Mouse (Mus musculus) forebrain, embryonic 14.5 days (tissue): ENCODE results near the gene Fosb. TPM values are rescaled to one million over a fixed set of nuclear protein-coding genes. Genes with fewer than 3 reads are reported as not detected.

Experiments used
- ATAC-seq: fragments of 200-750 bp; cut with Nextera tagmentation; 2 replicates; pipeline ENCODE4 v1.8.0; 2017; ENCODE audit warnings: mild to moderate bottlenecking, moderate library complexity
- DNase-seq: peaks from one replicate; pipeline ENCODE4 v3.0.0-alpha.2; 2015; ENCODE audit warnings: low spot score
- H3K27ac ChIP-seq: fragments of 300-500 bp; sonication (generic); 2 replicates; pipeline ENCODE4 v1.5.1; 2014; ENCODE audit warnings: low read depth, mild to moderate bottlenecking, control low read depth, low read length, moderate library complexity
- H3K27me3 ChIP-seq: fragments of 300-500 bp; sonication (generic); replicated peaks from 2 replicates; pipeline ENCODE4 v1.6.1; 2014; ENCODE audit warnings: low read length, control low read depth, mixed read lengths; ENCODE audit not compliant: control insufficient read depth, insufficient read depth
- H3K36me3 ChIP-seq: fragments of 300-500 bp; sonication (generic); 2 replicates; pipeline ENCODE4 v1.6.1; 2014; ENCODE audit warnings: low read length, control low read depth; ENCODE audit not compliant: control insufficient read depth, insufficient read depth
- H3K4me1 ChIP-seq: fragments of 300-500 bp; sonication (generic); 2 replicates; pipeline ENCODE4 v1.6.1; 2014; ENCODE audit warnings: antibody characterized with exemption, low read length, control low read depth; ENCODE audit not compliant: control insufficient read depth, insufficient read depth
- H3K4me2 ChIP-seq: fragments of 300-500 bp; sonication (generic); 2 replicates; pipeline ENCODE4 v1.6.1; 2014; ENCODE audit warnings: mild to moderate bottlenecking, control low read depth, low read length
- H3K4me3 ChIP-seq: fragments of 300-500 bp; sonication (generic); 2 replicates; pipeline ENCODE4 v1.5.1; 2014; ENCODE audit warnings: low read depth, low read length, control low read depth
- H3K9ac ChIP-seq: fragments of 300-500 bp; sonication (generic); 2 replicates; pipeline ENCODE4 v1.6.1; 2014; ENCODE audit warnings: mild to moderate bottlenecking, low read length, control low read depth, moderate library complexity
- H3K9me3 ChIP-seq: fragments of 300-500 bp; sonication (generic); replicated peaks from 2 replicates; pipeline ENCODE4 v1.6.1; 2016; ENCODE audit warnings: low read length, control low read depth, mixed read lengths; ENCODE audit not compliant: control insufficient read depth
- WGBS: fragments of 180-500 bp; shearing (Covaris S2); extraction: QIAGEN DNeasy Blood & Tissue Kit; methylation state at CpG from one replicate; pipeline ENCODE4 v1.1.7; 2014; 5-methylcytosine and 5-hydroxymethylcytosine counted together
- polyA plus RNA-seq: library from polyadenylated mRNA; unstranded; fragments of >200 nt; fragmentation: Nextera tagmentation; extraction: Ambion mirVana; gene quantifications from 2 replicates; pipeline ENCODE4 v1.2.1, GENCODE M21; 2014

Fosb gene
- polyA plus RNA-seq, 1 experiment from 2014 or later: not detected

- Histone ChIP-seq H3K36me3 (no peaks in the 10 kb centered on the region), H3K9ac (no peak overlapping the region), H3K4me3 (no peak overlapping the region), H3K4me1 (peaks cover 8% of the 10 kb centered on the region), H3K9me3 (no peaks in the 10 kb centered on the region), H3K27me3 (0 out of 2 replicates have a peak, but pooled peaks cover 4% of the 10 kb centered on the region), H3K27ac (no peak overlapping the region), H3K4me2 (no peak overlapping the region)
- 42% methylated on average over 14 of the region's 14 CpGs for WGBS
- DNase-seq: no peak
- ATAC-seq: no peak
These were observed 6.8 kb upstream of the Fosb start for GRCm38 (mm10) chr7:19316451-19317161.

- no peaks in the 10 kb centered on the region for H3K9me3 ChIP-seq
- peaks cover 9% of the 10 kb centered on the region for H3K4me1 ChIP-seq
- H3K9ac ChIP-seq: no peak overlapping the region
- DNase-seq (no peak), ATAC-seq (no peak)
- H3K36me3 ChIP-seq: no peaks in the 10 kb centered on the region
- H3K27me3 ChIP-seq: 0 out of 2 replicates have a peak, but pooled peaks cover 4% of the 10 kb centered on the region
- WGBS: 52% methylated on average over 5 of the region's 5 CpGs
- no peak overlapping the region for H3K4me2 ChIP-seq
- H3K27ac ChIP-seq: no peak overlapping the region
- no peak overlapping the region for H3K4me3 ChIP-seq
These were observed 4.2 kb upstream of the Fosb start for GRCm38 (mm10) chr7:19314033-19314432.

GRCm38 (mm10) chr7:19311991-19312390 lies 2.1 kb upstream of the Fosb start:
- H3K4me3 ChIP-seq: no peak overlapping the region
- no peaks in the 10 kb centered on the region for H3K9me3 ChIP-seq
- peaks cover 9% of the 10 kb centered on the region for H3K4me1 ChIP-seq
- 36% methylated on average over 4 of the region's 4 CpGs for WGBS
- peaks cover 8% of the 10 kb centered on the region for H3K27me3 ChIP-seq
- no peak overlapping the region for H3K9ac ChIP-seq
- H3K4me2 ChIP-seq: no peak overlapping the region
- no peak overlapping the region for H3K27ac ChIP-seq
- no peaks in the 10 kb centered on the region for H3K36me3 ChIP-seq
- ATAC-seq (no peak), DNase-seq (no peak)

GRCm38 (mm10) chr7:19309278-19309883 lies 470 bp downstream of the Fosb start:
- Histone ChIP-seq H3K27ac (no peak overlapping the region), H3K4me1 (peaks cover 9% of the 10 kb centered on the region), H3K27me3 (peaks cover 32% of the 10 kb centered on the region), H3K9me3 (no peaks in the 10 kb centered on the region), H3K4me2 (peak overlapping the region; percentile 82), H3K36me3 (no peaks in the 10 kb centered on the region), H3K9ac (peak overlapping the region; percentile 35; the same call in 1 of the 2 replicates), H3K4me3 (peak overlapping the region; percentile 51)
- WGBS: under 1% methylated on average over 48 of the region's 48 CpGs
- no peak for DNase-seq
- ATAC-seq: no peak

DNA sequence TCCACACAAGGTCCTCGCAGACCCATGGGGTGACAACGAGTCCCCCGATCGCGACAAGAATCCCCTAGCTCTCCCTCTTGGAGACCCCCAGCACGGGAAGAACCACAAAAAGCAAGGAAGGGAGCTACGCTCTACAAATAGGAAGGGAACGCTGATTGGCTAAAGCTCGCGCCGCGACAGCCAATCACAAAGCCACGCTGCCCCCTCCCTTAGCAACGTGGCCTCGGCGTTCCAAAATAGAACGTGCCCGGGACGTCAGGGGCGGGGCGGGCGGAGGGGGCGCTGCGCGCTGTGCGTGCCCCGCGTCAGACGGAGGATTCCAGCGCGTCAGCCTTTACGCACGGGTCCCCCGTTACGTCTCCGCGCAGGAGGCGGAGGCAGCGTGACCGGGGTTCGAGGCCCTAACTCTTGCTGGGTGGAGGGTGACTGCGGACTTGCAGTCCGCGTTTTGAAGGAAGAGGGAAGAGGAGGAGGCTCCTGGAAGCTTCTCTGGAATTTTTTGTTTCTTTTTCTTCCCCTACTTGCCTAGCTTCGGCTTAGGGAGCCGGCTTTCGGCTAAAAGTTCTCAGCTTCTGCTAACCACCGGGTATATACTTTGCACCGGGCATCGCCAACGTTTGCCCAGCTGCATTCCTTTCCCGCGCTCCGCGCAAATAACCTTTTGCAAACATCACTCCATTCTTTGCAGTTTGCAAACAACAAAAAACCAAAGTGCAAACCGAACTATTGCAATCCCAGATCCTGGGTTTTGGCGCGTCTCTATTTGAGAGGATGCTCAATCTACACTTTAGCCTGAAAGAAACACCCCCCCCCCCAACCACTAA lies 1.2 kb downstream of the Fosb start:
- ATAC-seq (peak; percentile 91), DNase-seq (peak; percentile 97)
- under 1% methylated on average over 57 of the region's 58 CpGs for WGBS
- H3K27ac ChIP-seq: peak overlapping the region; percentile 55; the same call in 1 of the 2 replicates
- peak overlapping the region; percentile 45 for H3K9ac ChIP-seq
- H3K4me1 ChIP-seq: peaks cover 12% of the 10 kb centered on the region
- H3K27me3 ChIP-seq: peaks cover 40% of the 10 kb centered on the region
- H3K9me3 ChIP-seq: no peaks in the 10 kb centered on the region
- peak overlapping the region; percentile 82 for H3K4me2 ChIP-seq
- H3K36me3 ChIP-seq: no peaks in the 10 kb centered on the region
- H3K4me3 ChIP-seq: peak overlapping the region; percentile 51

DNA sequence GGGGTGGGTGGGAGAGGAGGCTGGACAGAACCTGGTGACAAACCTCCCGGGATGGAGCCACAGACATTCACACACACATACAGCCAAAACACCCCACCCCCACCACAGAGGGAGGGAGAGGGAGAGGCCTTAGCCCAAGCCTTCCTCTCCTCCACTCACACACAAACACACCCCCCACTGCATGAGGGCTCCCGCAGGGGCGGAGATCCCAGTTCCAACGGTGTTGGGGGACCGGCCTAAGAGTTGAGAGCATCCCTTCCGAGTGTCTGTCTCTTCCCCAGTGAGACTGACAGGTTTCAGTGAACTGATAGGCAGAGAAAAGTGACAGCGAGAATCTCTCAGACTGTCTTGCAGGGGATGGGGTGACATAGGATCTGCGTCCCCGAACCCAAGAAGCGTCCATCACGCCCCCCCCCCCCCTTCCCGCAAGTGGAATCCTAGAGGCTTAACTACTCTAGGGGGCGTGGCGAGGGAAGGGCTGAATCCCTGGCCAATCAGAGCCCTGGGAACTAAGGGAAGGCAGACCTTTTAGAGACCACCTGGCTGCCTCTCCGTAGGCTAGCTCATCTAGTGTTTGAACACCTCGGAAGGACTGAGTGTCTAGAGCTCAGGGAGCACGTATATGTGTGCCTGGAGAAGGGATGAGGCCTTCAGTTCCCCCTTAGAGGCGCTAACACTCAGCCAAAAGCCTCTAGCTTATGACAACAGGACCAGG lies 2.0 kb downstream of the Fosb start:
- H3K27me3 ChIP-seq: peaks cover 40% of the 10 kb centered on the region
- peak overlapping the region; percentile 82 for H3K4me2 ChIP-seq
- DNase-seq (peak; percentile 80), ATAC-seq (peak; percentile 66)
- H3K9me3 ChIP-seq: no peaks in the 10 kb centered on the region
- H3K4me1 ChIP-seq: peaks cover 13% of the 10 kb centered on the region
- peak overlapping the region; percentile 45 for H3K9ac ChIP-seq
- H3K27ac ChIP-seq: peak overlapping the region; percentile 55; the same call in 1 of the 2 replicates
- peak overlapping the region; percentile 51 for H3K4me3 ChIP-seq
- no peaks in the 10 kb centered on the region for H3K36me3 ChIP-seq
- 2% methylated on average over 17 of the region's 18 CpGs for WGBS

DNA sequence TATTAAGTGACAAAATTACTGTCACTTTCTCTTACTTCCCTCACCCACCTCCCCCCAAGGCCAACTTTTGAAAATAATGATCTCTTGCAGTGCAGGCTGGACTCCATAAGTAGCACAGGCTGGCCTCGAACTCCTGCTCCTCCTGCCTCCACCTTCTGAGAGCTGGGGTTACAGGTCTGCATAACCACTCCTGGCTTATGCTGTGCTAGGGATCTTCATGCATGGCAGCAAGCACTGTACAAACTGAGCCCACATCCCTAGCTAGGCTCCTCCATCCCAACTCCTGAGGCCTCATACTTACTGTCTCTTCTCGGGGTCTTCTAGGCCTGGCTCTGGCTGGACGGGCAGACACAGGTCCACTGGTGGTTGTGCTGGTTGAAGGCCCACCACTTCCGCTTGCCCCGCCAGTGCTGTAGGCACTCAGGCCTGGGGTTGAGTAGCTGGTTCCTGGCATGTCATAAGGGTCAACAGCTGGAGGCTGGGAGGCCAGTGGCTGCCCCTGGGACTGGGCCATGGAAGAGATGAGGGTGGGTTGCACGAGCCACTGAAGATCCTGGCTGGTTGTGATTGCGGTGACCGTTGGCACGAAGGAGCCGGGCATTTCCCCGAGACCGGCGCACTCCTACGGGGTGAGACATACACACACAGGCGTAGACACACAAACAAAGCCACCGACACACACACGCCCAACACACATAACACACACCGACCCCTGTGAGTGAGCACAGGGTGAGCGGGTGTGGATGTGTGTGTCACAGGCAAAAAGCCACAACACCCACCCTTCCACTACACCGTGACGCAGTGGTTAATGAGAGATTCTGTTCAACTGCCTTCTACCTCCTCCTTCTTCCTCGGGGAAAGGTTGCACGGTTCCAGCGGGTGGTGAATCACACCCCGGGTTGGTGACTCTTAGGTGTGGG lies 2.8 kb downstream of the Fosb start:
- H3K27ac ChIP-seq: no peak overlapping the region
- H3K4me3 ChIP-seq: no peak overlapping the region
- no peak overlapping the region for H3K4me2 ChIP-seq
- DNase-seq: no peak
- peaks cover 48% of the 10 kb centered on the region for H3K27me3 ChIP-seq
- H3K4me1 ChIP-seq: peaks cover 13% of the 10 kb centered on the region
- no peak for ATAC-seq
- WGBS: 70% methylated on average over 25 of the region's 25 CpGs
- H3K9me3 ChIP-seq: no peaks in the 10 kb centered on the region
- no peaks in the 10 kb centered on the region for H3K36me3 ChIP-seq
- no peak overlapping the region for H3K9ac ChIP-seq
